Mouse (Mus musculus): ENCODE results near the gene Sorcs3. TPM values are rescaled to one million over a fixed set of nuclear protein-coding genes. Genes with fewer than 3 reads are reported as not detected.

Sorcs3 gene
- total and polyA plus RNA-seq, 2 experiments from 2014 or later: 0.01 TPM; not detected in 1

- DNase-seq (ENCODE audit: low spot score) (no peak), ATAC-seq (ENCODE audit: insufficient read depth, low read depth) (no peak)
- H3K27ac ChIP-seq (ENCODE audit: low read depth): no peak overlapping the region
- TF ChIP-seq EP300 (IDR thresholded peaks at IDR 0.05; ENCODE audit: low read depth) (no peak), CTCF (IDR thresholded peaks at IDR 0.05; ENCODE audit: low read depth) (no peak)
- 0 out of 2 replicates have a peak, but pooled peaks cover 3% of the 10 kb centered on the region for H3K9me3 ChIP-seq (replicated peaks; ENCODE audit: control insufficient read depth, low read length)
- whole genome bisulfite sequencing: 72% methylated on average over 2 of the region's 2 CpGs
- no peak overlapping the region for H3K9ac ChIP-seq (replicated peaks; ENCODE audit: low read depth, low read length)
- no peaks in the 10 kb centered on the region for H3K27me3 ChIP-seq (ENCODE audit: control insufficient read depth, insufficient read depth, low read length)
- no peaks in the 10 kb centered on the region for H3K36me3 ChIP-seq (replicated peaks; ENCODE audit: control insufficient read depth, insufficient read depth, low read length)
- no peak overlapping the region for H3K4me3 ChIP-seq (ENCODE audit: low read depth, low read length)
- no peak overlapping the region for H3K4me2 ChIP-seq (ENCODE audit: low read depth, low read length)
- no peaks in the 10 kb centered on the region for H3K4me1 ChIP-seq (ENCODE audit: control insufficient read depth, insufficient read depth)
These were observed 565.7 kb downstream of the Sorcs3 start for GRCm38 (mm10) chr19:48771565-48771964.

GRCm38 (mm10) chr19:48779095-48779765 is 573.4 kb downstream of the Sorcs3 start:
- no peak overlapping the region for H3K4me3 ChIP-seq (ENCODE audit: low read depth, low read length)
- no peaks in the 10 kb centered on the region for H3K36me3 ChIP-seq (replicated peaks; ENCODE audit: control insufficient read depth, insufficient read depth, low read length)
- H3K4me2 ChIP-seq (ENCODE audit: low read depth, low read length): no peak overlapping the region
- no peak for DNase-seq (ENCODE audit: low spot score)
- H3K27me3 ChIP-seq (ENCODE audit: control insufficient read depth, insufficient read depth, low read length): no peaks in the 10 kb centered on the region
- no peak overlapping the region for H3K9ac ChIP-seq (replicated peaks; ENCODE audit: low read depth, low read length)
- TF ChIP-seq CTCF (IDR thresholded peaks at IDR 0.05; ENCODE audit: low read depth): no peak
- TF ChIP-seq EP300 (IDR thresholded peaks at IDR 0.05; ENCODE audit: low read depth): no peak
- no peak overlapping the region for H3K27ac ChIP-seq (ENCODE audit: low read depth)
- WGBS: 58% methylated on average over 3 of the region's 3 CpGs
- no peak for ATAC-seq (ENCODE audit: insufficient read depth, low read depth)
- H3K4me1 ChIP-seq (ENCODE audit: control insufficient read depth, insufficient read depth): no peaks in the 10 kb centered on the region
- H3K9me3 ChIP-seq (replicated peaks; ENCODE audit: control insufficient read depth, low read length): 0 out of 2 replicates have a peak, but pooled peaks cover 3% of the 10 kb centered on the region

- Histone ChIP-seq H3K9me3 (replicated peaks; ENCODE audit: control insufficient read depth, low read length) (no peaks in the 10 kb centered on the region), H3K36me3 (replicated peaks; ENCODE audit: control insufficient read depth, insufficient read depth, low read length) (no peaks in the 10 kb centered on the region), H3K9ac (replicated peaks; ENCODE audit: low read depth, low read length) (no peak overlapping the region), H3K27ac (ENCODE audit: low read depth) (no peak overlapping the region), H3K4me2 (ENCODE audit: low read depth, low read length) (no peak overlapping the region), H3K4me1 (ENCODE audit: control insufficient read depth, insufficient read depth) (no peaks in the 10 kb centered on the region), H3K27me3 (ENCODE audit: control insufficient read depth, insufficient read depth, low read length) (no peaks in the 10 kb centered on the region), H3K4me3 (ENCODE audit: low read depth, low read length) (no peak overlapping the region)
- 59% methylated on average over 2 of the region's 2 CpGs for WGBS
- ATAC-seq (ENCODE audit: insufficient read depth, low read depth) (no peak), DNase-seq (ENCODE audit: low spot score) (no peak)
- TF ChIP-seq EP300 (IDR thresholded peaks at IDR 0.05; ENCODE audit: low read depth) (no peak), CTCF (IDR thresholded peaks at IDR 0.05; ENCODE audit: low read depth) (no peak)
These were observed 575.0 kb downstream of the Sorcs3 start for GRCm38 (mm10) chr19:48780813-48781212.

- Histone ChIP-seq H3K9ac (replicated peaks; ENCODE audit: low read depth, low read length) (no peak overlapping the region), H3K27ac (ENCODE audit: low read depth) (no peak overlapping the region), H3K36me3 (replicated peaks; ENCODE audit: control insufficient read depth, insufficient read depth, low read length) (no peaks in the 10 kb centered on the region), H3K4me3 (ENCODE audit: low read depth, low read length) (no peak overlapping the region), H3K4me2 (ENCODE audit: low read depth, low read length) (no peak overlapping the region), H3K9me3 (replicated peaks; ENCODE audit: control insufficient read depth, low read length) (no peaks in the 10 kb centered on the region), H3K27me3 (ENCODE audit: control insufficient read depth, insufficient read depth, low read length) (no peaks in the 10 kb centered on the region), H3K4me1 (ENCODE audit: control insufficient read depth, insufficient read depth) (no peaks in the 10 kb centered on the region)
- DNase-seq (ENCODE audit: low spot score) (no peak), ATAC-seq (ENCODE audit: insufficient read depth, low read depth) (no peak)
- TF ChIP-seq CTCF (IDR thresholded peaks at IDR 0.05; ENCODE audit: low read depth): no peak
- no peak for TF ChIP-seq EP300 (IDR thresholded peaks at IDR 0.05; ENCODE audit: low read depth)
- WGBS: 80% methylated on average over 7 of the region's 7 CpGs
These were observed 576.3 kb downstream of the Sorcs3 start for GRCm38 (mm10) chr19:48782024-48782721.

GRCm38 (mm10) chr19:48787269-48787668 is 581.4 kb downstream of the Sorcs3 start:
- no peaks in the 10 kb centered on the region for H3K36me3 ChIP-seq (replicated peaks; ENCODE audit: control insufficient read depth, insufficient read depth, low read length)
- H3K9me3 ChIP-seq (replicated peaks; ENCODE audit: control insufficient read depth, low read length): no peaks in the 10 kb centered on the region
- ATAC-seq (ENCODE audit: insufficient read depth, low read depth) (no peak), DNase-seq (ENCODE audit: low spot score) (no peak)
- no peak overlapping the region for H3K27ac ChIP-seq (ENCODE audit: low read depth)
- H3K27me3 ChIP-seq (ENCODE audit: control insufficient read depth, insufficient read depth, low read length): no peaks in the 10 kb centered on the region
- no peak overlapping the region for H3K4me3 ChIP-seq (ENCODE audit: low read depth, low read length)
- TF ChIP-seq CTCF (IDR thresholded peaks at IDR 0.05; ENCODE audit: low read depth) (no peak), EP300 (IDR thresholded peaks at IDR 0.05; ENCODE audit: low read depth) (no peak)
- H3K9ac ChIP-seq (replicated peaks; ENCODE audit: low read depth, low read length): no peak overlapping the region
- no peaks in the 10 kb centered on the region for H3K4me1 ChIP-seq (ENCODE audit: control insufficient read depth, insufficient read depth)
- H3K4me2 ChIP-seq (ENCODE audit: low read depth, low read length): no peak overlapping the region
- 82% methylated on average over 4 of the region's 4 CpGs for WGBS

All from heart, postnatal 0 days (tissue).